Mouse (Mus musculus) liver, adult 2 months (tissue): Measurements from ENCODE around the gene Nrcam.

Experiments
- CTCF ChIP-seq: fragments of 200-500 bp; IDR thresholded peaks from 2 replicates; pipeline ENCODE4 v1.5.1; 2011; ENCODE audit warnings: low read depth, low read length, control low read depth
- POLR2A ChIP-seq: fragments of 200-500 bp; IDR thresholded peaks from 2 replicates; pipeline ENCODE4 v1.6.1; 2011; ENCODE audit warnings: low read length, control low read depth; ENCODE audit not compliant: insufficient read depth; ENCODE audit errors: extremely low read depth

DNA sequence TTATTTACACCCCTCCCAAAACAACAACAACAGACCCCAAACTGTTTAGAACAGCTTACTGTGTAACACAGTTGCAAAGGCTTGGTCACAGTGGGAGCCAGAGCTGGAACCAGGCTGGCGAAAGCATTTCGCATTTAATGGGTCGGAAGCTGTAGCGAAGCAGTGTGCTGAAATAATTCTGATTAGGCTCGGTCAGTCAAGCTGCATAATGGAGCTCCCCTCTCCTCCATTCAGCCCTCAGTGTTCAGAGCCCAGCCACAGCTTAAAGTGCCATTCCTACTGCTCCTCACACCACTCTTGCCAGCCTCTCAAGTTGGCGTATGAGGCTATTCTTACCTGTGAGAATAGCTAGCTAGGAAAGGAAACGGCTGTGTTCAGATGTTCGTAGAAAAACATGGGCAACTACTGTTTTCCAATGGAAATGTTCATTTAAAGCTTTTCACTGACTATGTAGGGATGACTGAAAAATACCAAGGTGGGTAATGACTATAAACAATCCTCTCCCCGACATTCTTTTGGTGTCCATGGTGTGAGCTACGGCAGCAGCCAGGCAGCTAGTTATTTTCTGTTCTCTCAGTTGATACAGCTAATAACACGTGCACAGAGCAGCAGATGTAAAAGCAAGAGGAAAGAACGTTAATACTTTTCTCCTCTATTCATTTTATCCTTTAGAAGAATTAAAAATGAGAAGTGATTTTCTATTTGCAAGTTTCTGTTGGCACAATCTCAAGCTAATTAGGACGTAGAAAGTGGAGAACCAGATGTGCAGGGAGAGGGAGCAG is 108.6 kb downstream of the Nrcam start:
- TF ChIP-seq POLR2A, result no peak
- no peak for TF ChIP-seq CTCF
